Mouse (Mus musculus) megakaryocyte, embryonic 14.5 days (primary cell): ENCODE measurements around the gene Lsm12.

Experiments used
- FLI1 ChIP-seq: IDR thresholded peaks from 2 replicates; pipeline ENCODE4 v1.6.1; 2012; ENCODE audit warnings: low read length, inconsistent platforms, mixed read lengths
- GATA1 ChIP-seq: IDR thresholded peaks from 3 replicates; pipeline ENCODE4 v1.6.1; 2012; ENCODE audit warnings: mixed read lengths, low read length, inconsistent platforms, borderline replicate concordance

- TF ChIP-seq GATA1 (no peak), FLI1 (0 out of 2 replicates have a peak, but pooled peaks have one; percentile 13)
These were observed 24.6 kb upstream of the Lsm12 start for GRCm38 (mm10) chr11:102209742-102210141.
